In the genomic region with DNA sequence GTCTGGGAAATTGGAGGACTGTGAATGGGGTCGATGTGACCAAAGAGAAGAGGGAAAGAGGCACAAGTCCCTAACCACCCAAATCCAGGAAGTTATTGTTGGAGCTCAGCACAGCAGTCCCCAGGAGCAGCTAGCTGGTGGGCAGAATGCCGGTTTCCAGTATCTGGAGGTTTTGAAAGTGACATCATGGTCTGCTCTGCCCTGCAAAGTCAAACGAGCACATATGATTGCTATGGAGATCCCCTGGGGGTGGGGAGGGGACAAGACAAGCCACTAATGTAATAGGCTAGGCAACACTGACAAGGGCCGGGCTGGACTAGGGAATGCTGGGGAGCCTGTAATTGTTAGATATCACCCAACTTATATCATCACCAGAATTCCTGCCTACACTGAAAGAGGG, we compare ENCODE assay signal across 11 mouse cellular contexts. TPM values are rescaled to one million over a fixed set of nuclear protein-coding genes. Genes with fewer than 3 reads are reported as not detected.
DNase-seq lines count a peak whose midpoint lies in the region; ATAC-seq lines count a peak whose summit lies in the region.
"Had no signal": no experiment of that assay in that cellular context is flagged by ENCODE, and none has a peak within 500 bp of the region (broad histone marks: within the 10 kb centered on the region; RNA-seq: fewer than 3 reads in every experiment).

No protein-coding gene starts in this region.

- no peaks in the 10 kb centered on the region for H3K36me3 ChIP-seq in midbrain, embryonic 11.5 days (ENCODE audit: control insufficient read depth, insufficient read depth, low read length)
- peaks cover 10% of the 10 kb centered on the region for H3K36me3 ChIP-seq in midbrain, embryonic 10.5 days
- H3K36me3 ChIP-seq: midbrain, embryonic 12.5 days had no signal

- 0 out of 2 replicates have a peak, but pooled peaks have one; percentile 40 for ATAC-seq in midbrain, embryonic 11.5 days (ENCODE audit: low FRiP score)
- ATAC-seq in granulocyte monocyte progenitor cell, adult 5-6 weeks (replicated peaks; ENCODE audit: poor library complexity, severe bottlenecking) = no peak; the same call in 1 of the 2 replicates

- intact Hi-C loops in heart, postnatal 36 days (cut with DNase I) = no loop called here

- WGBS in midbrain, embryonic 11.5 days = 28% methylated on average over 4 of the region's 4 CpGs
- 44% methylated on average over 4 of the region's 4 CpGs for WGBS in midbrain, embryonic 10.5 days

- no peak overlapping the region for H3K27ac ChIP-seq in midbrain, embryonic 11.5 days (ENCODE audit: low read depth, low read length)
- no peak overlapping the region for H3K27ac ChIP-seq in midbrain, embryonic 10.5 days (replicated peaks)
- H3K27ac ChIP-seq: midbrain, embryonic 12.5 days had no signal

- DNase-seq in adrenal gland, postnatal 10 days = peak; percentile 40
- no peak for DNase-seq in adrenal gland, postnatal 36 days
- no peak for DNase-seq in midbrain, embryonic 11.5 days (ENCODE audit: low spot score, missing footprints)
- DNase-seq in midbrain, embryonic 10.5 days (ENCODE audit: low spot score) = no peak
- peak; percentile 18 to 37 for DNase-seq in heart, postnatal 36 days
- DNase-seq in right cerebral cortex, adult 2 months (ENCODE audit: low spot score in 2 of 2) = no peak
- DNase-seq in ovary, postnatal 10 days (ENCODE audit: low spot score) = no peak
- DNase-seq: cerebellum, adult 18-20 months; layer of hippocampus, postnatal 36 days had no signal

- no peak overlapping the region for H3K4me2 ChIP-seq in midbrain, embryonic 11.5 days
- H3K4me2 ChIP-seq: midbrain, embryonic 12.5 days had no signal

- no peak overlapping the region for H3K4me3 ChIP-seq in midbrain, embryonic 11.5 days (ENCODE audit: low read depth, low read length)
- no peak overlapping the region for H3K4me3 ChIP-seq in midbrain, embryonic 10.5 days
- H3K4me3 ChIP-seq: midbrain, embryonic 12.5 days had no signal

- no peak overlapping the region for H3K9ac ChIP-seq in midbrain, embryonic 11.5 days (ENCODE audit: low read length)
- H3K9ac ChIP-seq: midbrain, embryonic 12.5 days had no signal

- H3K9me3 ChIP-seq in midbrain, embryonic 11.5 days (ENCODE audit: control insufficient read depth, low read length) = no peaks in the 10 kb centered on the region
- H3K9me3 ChIP-seq in midbrain, embryonic 10.5 days (replicated peaks) = no peaks in the 10 kb centered on the region
- H3K9me3 ChIP-seq: midbrain, embryonic 12.5 days had no signal

- H3K27me3 ChIP-seq in midbrain, embryonic 11.5 days (ENCODE audit: control insufficient read depth, insufficient read depth, low read length) = no peaks in the 10 kb centered on the region
- no peaks in the 10 kb centered on the region for H3K27me3 ChIP-seq in midbrain, embryonic 10.5 days (ENCODE audit: low read depth, poor library complexity, severe bottlenecking)
- H3K27me3 ChIP-seq: midbrain, embryonic 12.5 days had no signal

- no peaks in the 10 kb centered on the region for H3K4me1 ChIP-seq in midbrain, embryonic 11.5 days (ENCODE audit: control insufficient read depth, insufficient read depth, low read length)
- H3K4me1 ChIP-seq in midbrain, embryonic 10.5 days = peaks cover 8% of the 10 kb centered on the region; the same call in 1 of the 2 replicates

RNA-seq across cellular contexts. Expression of gene Otoa, which starts 4.0 kb away (rescaled TPM):
- total RNA-seq in adrenal gland, postnatal 10 days (2021) = 1 to 10 TPM; 1.1 to 1.2 TPM
- under 1 TPM; 0.43 to 0.82 TPM for total RNA-seq in adrenal gland, postnatal 36 days (2021)
- 0.06 and 0.14 TPM in 2 replicates for polyA plus RNA-seq in midbrain, embryonic 11.5 days (2014; fragmentation: Nextera tagmentation; extraction: Ambion mirVana)
- 0.05 and 0.09 TPM in 2 replicates for polyA plus RNA-seq in midbrain, embryonic 10.5 days (2016; fragmentation: Nextera tagmentation; extraction: Ambion mirVana)
- total RNA-seq in heart, postnatal 36 days (2021) = not detected
- not detected in 2 replicates for total RNA-seq in granulocyte monocyte progenitor cell, adult 5-6 weeks (2014; fragmentation: Nextera tagmentation)
- total RNA-seq in granulocyte monocyte progenitor cell, adult 5-6 weeks (2017) = 0.17 and 0.21 TPM in 2 replicates

RNA-seq across cellular contexts. Expression of gene Igsf6, which starts 11.1 kb away (rescaled TPM):
- total RNA-seq in adrenal gland, postnatal 10 days (2021) = 1 to 10 TPM; 2.5 to 2.7 TPM
- total RNA-seq in adrenal gland, postnatal 36 days (2021) = 1 to 10 TPM; 1.6 to 2.7 TPM
- polyA plus RNA-seq in midbrain, embryonic 11.5 days (2014; fragmentation: Nextera tagmentation; extraction: Ambion mirVana) = 0.94 and 0.96 TPM in 2 replicates
- 0.88 and 1.2 TPM in 2 replicates for polyA plus RNA-seq in midbrain, embryonic 10.5 days (2016; fragmentation: Nextera tagmentation; extraction: Ambion mirVana)
- 1 to 10 TPM; 1.5 to 2.9 TPM for total RNA-seq in heart, postnatal 36 days (2021)
- total RNA-seq in granulocyte monocyte progenitor cell, adult 5-6 weeks (2014; fragmentation: Nextera tagmentation) = 246 and 248 TPM in 2 replicates
- total RNA-seq in granulocyte monocyte progenitor cell, adult 5-6 weeks (2017) = 341 and 374 TPM in 2 replicates

RNA-seq across cellular contexts. Expression of gene Mettl9, which starts 51.3 kb away (rescaled TPM):
- 100 to 1,000 TPM; 102 to 106 TPM for total RNA-seq in adrenal gland, postnatal 10 days (2021)
- total RNA-seq in adrenal gland, postnatal 36 days (2021) = 100 to 1,000 TPM; 107 to 136 TPM
- 284 and 290 TPM in 2 replicates for polyA plus RNA-seq in midbrain, embryonic 11.5 days (2014; fragmentation: Nextera tagmentation; extraction: Ambion mirVana)
- polyA plus RNA-seq in midbrain, embryonic 10.5 days (2016; fragmentation: Nextera tagmentation; extraction: Ambion mirVana) = 205 and 210 TPM in 2 replicates
- total RNA-seq in heart, postnatal 36 days (2021) = 10 to 100 TPM; 85.7 to 93.0 TPM
- 43.8 and 61.5 TPM in 2 replicates for total RNA-seq in granulocyte monocyte progenitor cell, adult 5-6 weeks (2014; fragmentation: Nextera tagmentation)
- total RNA-seq in granulocyte monocyte progenitor cell, adult 5-6 weeks (2017) = 62.1 and 72.0 TPM in 2 replicates

Comparison
In these comparisons a context has a peak if more than half of its experiments do, and no peak if none do; other contexts are left out.
1. DNase-seq: peak in adrenal gland, postnatal 10 days (single experiment) and heart, postnatal 36 days (2 of 2); none in adrenal gland, postnatal 36 days (0 of 2), midbrain, embryonic 11.5 days (single experiment), midbrain, embryonic 10.5 days (single experiment), right cerebral cortex, adult 2 months (0 of 2) and ovary, postnatal 10 days (single experiment).
2. RNA of gene Igsf6, which starts 11.1 kb away (total RNA-seq): 246 to 374 TPM in granulocyte monocyte progenitor cell, adult 5-6 weeks; 1.5 to 2.9 TPM in heart, postnatal 36 days, 1.6 to 2.7 TPM in adrenal gland, postnatal 36 days and 2.5 to 2.7 TPM in adrenal gland, postnatal 10 days; every median in the first group is over 10 times any median in the second.